Mouse (Mus musculus) erythroblast, embryonic 14.5 days (primary cell): Measurements from ENCODE around the gene Klhl42.

Experiments
- GATA1 ChIP-seq: IDR thresholded peaks from 2 replicates; pipeline ENCODE4 v1.6.1; 2012; ENCODE audit warnings: low read length, inconsistent platforms, mixed read lengths
- TAL1 ChIP-seq: IDR thresholded peaks from 3 replicates; pipeline ENCODE4 v1.6.1; 2012; ENCODE audit warnings: low read length, inconsistent platforms, mixed read lengths

DNA sequence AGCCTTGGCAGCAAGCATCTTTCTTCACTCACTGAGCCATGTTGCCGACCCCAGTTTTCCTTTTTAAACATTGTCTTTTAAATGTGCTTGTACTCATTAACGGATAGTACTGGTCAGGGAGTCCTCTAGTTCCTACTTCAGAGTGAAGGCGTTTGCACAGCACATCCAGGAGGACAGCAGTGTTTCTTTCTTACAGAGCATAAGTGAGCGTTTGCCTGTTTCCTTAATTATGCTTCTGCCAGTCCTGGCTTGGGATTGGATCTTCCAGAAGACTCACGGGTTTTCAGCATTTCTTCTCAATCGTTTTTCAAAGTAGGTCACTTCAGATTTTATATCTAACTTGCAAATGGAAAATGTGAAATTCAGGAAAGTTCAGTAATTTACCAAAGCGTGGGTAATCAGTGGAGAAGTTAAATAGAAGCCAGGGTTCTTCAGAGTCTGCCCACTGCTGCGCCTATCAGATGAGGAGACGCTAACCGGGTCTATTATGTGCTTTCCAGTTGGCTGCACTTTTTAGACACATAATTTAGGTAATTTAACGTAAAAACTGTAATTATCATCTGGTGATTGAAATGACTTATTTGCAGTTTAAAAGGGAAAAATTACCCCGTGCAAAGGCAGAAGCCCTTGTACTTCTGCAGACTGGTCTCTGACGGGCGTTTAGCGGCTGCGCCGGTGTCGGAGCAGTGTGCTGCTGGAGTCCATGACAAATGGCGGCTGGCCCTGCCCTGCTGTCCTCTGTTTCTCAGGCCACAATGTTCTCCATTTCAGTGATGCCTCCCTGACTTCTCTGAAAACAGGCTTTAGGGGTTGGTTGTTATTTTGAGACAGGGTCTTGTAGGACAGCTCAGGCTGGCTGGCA is 37.2 kb upstream of the Klhl42 start:
- no peak for TF ChIP-seq TAL1
- no peak for TF ChIP-seq GATA1
